Mouse (Mus musculus) liver, adult 2 months (tissue): Measurements from ENCODE around the gene Pla2g12a. TPM values are rescaled to one million over a fixed set of nuclear protein-coding genes. Genes with fewer than 3 reads are reported as not detected.

ENCODE experiments used
- DNase-seq: peaks from one replicate; pipeline ENCODE4 v3.0.0-alpha.2; 2011; ENCODE audit warnings: low read depth, low spot score; ENCODE audit errors: extremely low read depth
- H3K27ac ChIP-seq: fragments of 200-500 bp; replicated peaks from 2 replicates; pipeline ENCODE4 v1.5.1; 2012; ENCODE audit warnings: low read depth, mild to moderate bottlenecking, control low read depth, inconsistent platforms, low read length; ENCODE audit not compliant: insufficient read depth
- H3K27me3 ChIP-seq: fragments of 200-500 bp; 2 replicates; pipeline ENCODE4 v1.6.1; 2012; ENCODE audit warnings: mild to moderate bottlenecking, moderate library complexity, low read length, inconsistent platforms; ENCODE audit not compliant: control insufficient read depth, insufficient read depth
- H3K36me3 ChIP-seq: fragments of 200-500 bp; 2 replicates; pipeline ENCODE4 v1.6.1; 2012; ENCODE audit warnings: low read length, inconsistent platforms; ENCODE audit not compliant: control insufficient read depth, insufficient read depth
- H3K4me1 ChIP-seq: fragments of 200-500 bp; 2 replicates; pipeline ENCODE4 v1.6.1; 2011; ENCODE audit warnings: low read length; ENCODE audit not compliant: control insufficient read depth, insufficient read depth
- H3K4me3 ChIP-seq: fragments of 200-500 bp; 2 replicates; pipeline ENCODE4 v1.5.1; 2011; ENCODE audit warnings: low read depth, mild to moderate bottlenecking, control low read depth, low read length, moderate library complexity; ENCODE audit not compliant: insufficient read depth
- H3K79me2 ChIP-seq: fragments of 200-500 bp; 2 replicates; pipeline ENCODE4 v1.6.1; 2012; ENCODE audit warnings: inconsistent platforms, mild to moderate bottlenecking, low read length, moderate library complexity; ENCODE audit not compliant: control insufficient read depth, insufficient read depth
- H3K9ac ChIP-seq: fragments of 200-500 bp; 2 replicates; pipeline ENCODE4 v1.6.1; 2012; ENCODE audit warnings: low read depth, mild to moderate bottlenecking, control low read depth, inconsistent platforms, low read length
- CTCF ChIP-seq: fragments of 200-500 bp; IDR thresholded peaks from 2 replicates; pipeline ENCODE4 v1.5.1; 2011; ENCODE audit warnings: low read depth, low read length, control low read depth
- POLR2A ChIP-seq: fragments of 200-500 bp; IDR thresholded peaks from 2 replicates; pipeline ENCODE4 v1.6.1; 2011; ENCODE audit warnings: low read length, control low read depth; ENCODE audit not compliant: insufficient read depth; ENCODE audit errors: extremely low read depth
- WGBS: fragments of 180-500 bp; shearing (Covaris S2); methylation state at CpG from one replicate; pipeline ENCODE4 v1.1.7; 2018; 5-methylcytosine and 5-hydroxymethylcytosine counted together
- polyA plus RNA-seq: library from polyadenylated mRNA; depleted of rRNA; stranded (reverse); fragments of >200 nt; gene quantifications from 2 replicates; pipeline ENCODE4 v1.2.3, GENCODE M21; 2012
- total RNA-seq: library from RNA; depleted of rRNA; stranded (reverse); fragments of >200 nt; gene quantifications from 2 replicates; pipeline ENCODE4 v1.2.3, GENCODE M21; 2014

Gene Pla2g12a
- total and polyA plus RNA-seq, 2 experiments: 11.2 to 23.4 TPM

DNA sequence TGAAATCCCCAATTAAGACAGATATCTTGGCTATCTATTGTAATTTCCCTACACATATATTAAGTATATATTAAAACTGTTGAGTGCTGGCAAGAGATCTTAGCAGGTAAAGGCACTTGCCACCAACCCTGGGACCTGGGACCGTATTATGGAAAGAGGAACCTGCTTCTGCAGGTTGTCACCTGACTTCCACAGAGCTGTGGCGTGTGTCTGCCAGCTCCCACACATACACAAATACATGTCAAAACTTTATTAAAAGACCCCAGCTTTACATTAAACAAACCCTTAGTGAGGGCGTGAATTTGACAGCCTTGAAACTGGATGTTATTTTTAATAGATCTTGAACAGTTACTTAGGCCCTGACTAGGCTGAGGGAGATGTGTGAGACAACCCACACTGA is 25.0 kb downstream of the Pla2g12a start:
- H3K9ac ChIP-seq: no peak overlapping the region
- no peak overlapping the region for H3K4me3 ChIP-seq
- WGBS: 98% methylated on average over 3 of the region's 3 CpGs
- peaks cover 4% of the 10 kb centered on the region; the same call in 1 of the 2 replicates for H3K79me2 ChIP-seq
- H3K27ac ChIP-seq: no peak overlapping the region
- H3K4me1 ChIP-seq: peaks cover 4% of the 10 kb centered on the region; the same call in 1 of the 2 replicates
- H3K36me3 ChIP-seq: peaks cover 2% of the 10 kb centered on the region; the same call in 1 of the 2 replicates
- DNase-seq: no peak
- H3K27me3 ChIP-seq: no peaks in the 10 kb centered on the region
- TF ChIP-seq POLR2A (no peak), CTCF (no peak)

DNA sequence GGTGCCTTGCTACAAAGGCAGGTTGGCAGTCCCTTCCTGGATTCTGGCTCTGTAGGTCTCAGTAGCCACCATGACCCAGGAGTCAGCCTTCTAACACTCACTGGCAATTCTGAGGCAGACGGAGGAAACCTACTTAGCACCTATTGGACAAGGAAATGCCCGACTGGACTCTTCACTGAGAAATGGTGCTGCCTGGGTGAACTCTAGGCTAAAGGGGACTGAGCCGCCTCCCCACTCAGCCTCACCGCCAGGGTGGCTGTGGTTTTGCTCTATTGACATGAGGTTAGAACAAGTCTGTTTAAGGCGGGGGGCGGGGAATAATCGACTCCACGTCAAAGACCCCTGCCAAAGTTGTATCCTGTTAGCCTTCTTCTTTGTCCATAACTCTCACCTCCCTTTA is 25.5 kb downstream of the Pla2g12a start:
- Histone ChIP-seq H3K79me2 (peaks cover 4% of the 10 kb centered on the region; the same call in 1 of the 2 replicates), H3K4me1 (peaks cover 4% of the 10 kb centered on the region; the same call in 1 of the 2 replicates), H3K9ac (no peak overlapping the region), H3K27me3 (no peaks in the 10 kb centered on the region), H3K27ac (no peak overlapping the region), H3K4me3 (no peak overlapping the region), H3K36me3 (peaks cover 6% of the 10 kb centered on the region)
- 76% methylated on average over 8 of the region's 8 CpGs for WGBS
- DNase-seq: peak; percentile 50
- no peak for TF ChIP-seq POLR2A
- no peak for TF ChIP-seq CTCF

DNA sequence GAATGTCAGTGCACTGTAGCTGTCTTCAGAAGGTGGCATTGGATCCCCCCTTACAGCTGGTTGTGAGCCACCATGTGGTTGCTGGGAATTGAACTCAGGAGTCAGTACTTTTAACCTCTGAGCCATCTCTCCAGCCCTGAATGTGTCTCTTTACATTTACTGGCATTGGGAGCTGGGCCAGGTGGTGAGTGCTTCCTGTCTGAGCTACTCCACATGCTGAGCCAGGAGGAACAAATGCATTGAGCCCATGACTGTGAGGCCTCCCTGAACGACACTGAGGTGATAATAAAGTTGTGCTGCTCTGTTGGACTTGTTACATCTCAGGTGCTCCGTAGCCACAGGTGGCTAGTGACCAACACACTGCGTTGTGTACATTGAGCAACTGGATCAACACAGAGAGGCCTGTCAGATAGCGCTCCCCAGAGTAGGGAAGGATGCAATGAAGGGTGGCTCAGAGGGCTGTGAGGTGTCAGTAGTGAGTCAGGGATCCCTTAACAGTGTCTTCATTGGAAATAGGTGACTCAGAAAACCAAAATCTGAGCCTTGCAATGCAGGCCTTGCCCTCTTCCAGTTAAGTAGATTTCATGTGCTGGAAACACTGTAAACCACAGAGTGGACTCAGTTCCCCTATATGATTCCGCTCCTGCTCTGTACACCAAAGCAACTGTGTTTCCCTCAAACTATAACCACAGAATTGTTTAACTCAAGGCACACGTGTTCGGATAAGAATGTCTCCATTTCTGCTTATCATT is 26.2 kb downstream of the Pla2g12a start:
- Histone ChIP-seq H3K27me3 (no peaks in the 10 kb centered on the region), H3K36me3 (peaks cover 10% of the 10 kb centered on the region), H3K4me3 (no peak overlapping the region), H3K79me2 (peaks cover 4% of the 10 kb centered on the region; the same call in 1 of the 2 replicates), H3K9ac (no peak overlapping the region), H3K4me1 (peaks cover 4% of the 10 kb centered on the region; the same call in 1 of the 2 replicates), H3K27ac (no peak overlapping the region)
- DNase-seq: no peak
- WGBS: 65% methylated on average over 7 of the region's 7 CpGs
- TF ChIP-seq POLR2A (no peak), CTCF (no peak)

DNA sequence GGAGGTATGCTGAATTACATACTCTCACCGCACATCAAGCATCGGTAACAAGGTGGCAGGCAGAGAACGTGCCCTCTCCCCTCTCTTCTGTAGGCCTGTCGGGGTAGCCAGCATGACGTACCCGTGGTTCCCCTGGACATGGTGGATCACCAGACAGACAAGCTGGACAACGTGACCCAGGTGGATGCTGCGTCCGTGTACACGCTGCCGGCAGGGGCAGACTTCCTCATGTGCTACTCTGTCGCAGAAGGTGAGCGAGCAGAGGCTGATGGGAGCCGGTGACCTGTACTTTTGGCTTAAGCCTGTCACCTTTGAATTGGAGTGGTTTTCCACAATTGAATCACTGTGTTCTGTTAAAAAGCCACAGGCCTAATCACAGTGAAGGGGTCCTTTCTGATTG is 33.6 kb downstream of the Pla2g12a start:
- Histone ChIP-seq H3K79me2 (no peaks in the 10 kb centered on the region), H3K4me3 (no peak overlapping the region), H3K9ac (no peak overlapping the region), H3K36me3 (peaks cover 10% of the 10 kb centered on the region), H3K27me3 (no peaks in the 10 kb centered on the region), H3K4me1 (no peaks in the 10 kb centered on the region), H3K27ac (no peak overlapping the region)
- no peak for DNase-seq
- 93% methylated on average over 14 of the region's 14 CpGs for WGBS
- TF ChIP-seq POLR2A (no peak), CTCF (no peak)

DNA sequence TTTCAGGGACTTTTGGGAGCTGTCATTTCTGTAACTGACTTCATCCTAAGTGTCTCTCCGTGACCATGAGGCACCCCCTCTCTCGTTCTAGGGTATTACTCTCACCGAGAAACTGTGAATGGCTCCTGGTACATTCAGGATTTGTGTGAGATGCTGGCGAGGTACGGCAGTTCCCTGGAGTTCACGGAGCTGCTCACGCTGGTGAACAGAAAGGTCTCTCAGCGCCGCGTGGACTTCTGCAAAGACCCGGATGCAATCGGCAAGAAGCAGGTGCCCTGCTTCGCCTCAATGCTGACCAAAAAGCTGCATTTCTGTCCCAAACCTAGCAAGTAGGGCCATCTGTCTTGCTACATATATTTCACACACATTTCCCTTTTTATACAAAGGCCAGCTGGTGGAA is 34.8 kb downstream of the Pla2g12a start:
- TF ChIP-seq CTCF: no peak
- TF ChIP-seq POLR2A: no peak
- no peak overlapping the region for H3K9ac ChIP-seq
- no peaks in the 10 kb centered on the region for H3K79me2 ChIP-seq
- WGBS: 95% methylated on average over 13 of the region's 13 CpGs
- no peak overlapping the region for H3K4me3 ChIP-seq
- H3K4me1 ChIP-seq: no peaks in the 10 kb centered on the region
- no peaks in the 10 kb centered on the region for H3K27me3 ChIP-seq
- DNase-seq: no peak
- H3K36me3 ChIP-seq: peaks cover 10% of the 10 kb centered on the region
- no peak overlapping the region for H3K27ac ChIP-seq

DNA sequence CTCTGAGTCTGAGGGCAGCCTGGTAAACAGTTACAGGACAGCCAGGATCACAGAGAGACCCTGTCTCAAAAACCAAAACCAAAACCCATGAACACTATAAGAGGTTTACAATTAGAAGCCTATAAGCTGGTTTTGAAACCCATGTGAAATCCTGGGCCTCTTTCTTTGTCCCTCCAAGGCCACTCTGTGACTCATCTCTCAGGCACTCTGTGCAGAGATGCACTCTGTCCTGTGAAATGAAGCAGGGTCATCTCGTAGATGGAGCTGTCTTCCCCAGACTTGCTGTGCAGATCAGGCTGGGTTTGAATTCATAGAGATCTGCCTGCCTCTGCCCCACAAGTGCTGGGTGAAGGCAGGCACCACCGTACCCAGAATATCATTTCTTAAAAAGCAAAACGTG is 39.0 kb downstream of the Pla2g12a start:
- 73% methylated on average over 3 of the region's 3 CpGs for WGBS
- no peak for DNase-seq
- H3K9ac ChIP-seq: no peak overlapping the region
- TF ChIP-seq CTCF (no peak), POLR2A (no peak)
- H3K27ac ChIP-seq: no peak overlapping the region
- H3K4me1 ChIP-seq: no peaks in the 10 kb centered on the region
- no peak overlapping the region for H3K4me3 ChIP-seq
- H3K36me3 ChIP-seq: peaks cover 2% of the 10 kb centered on the region; the same call in 1 of the 2 replicates
- no peaks in the 10 kb centered on the region for H3K27me3 ChIP-seq
- H3K79me2 ChIP-seq: no peaks in the 10 kb centered on the region
